Mouse (Mus musculus): ENCODE measurements around the gene Pbx4.

Gene Pbx4

GRCm38 (mm10) chr8:69897857-69898256, 65.6 kb downstream of the Pbx4 start:
- DNase-seq (ENCODE audit: low spot score in 2 of 2) = no peak

GRCm38 (mm10) chr8:69899876-69900275, 67.6 kb downstream of the Pbx4 start:
- DNase-seq (ENCODE audit: low spot score in 2 of 2) = no peak

- DNase-seq (ENCODE audit: low spot score in 2 of 2) = no peak
Observed at GRCm38 (mm10) chr8:69900895-69901451, 68.7 kb downstream of the Pbx4 start.

GRCm38 (mm10) chr8:69901484-69902162, 69.3 kb downstream of the Pbx4 start:
- DNase-seq (ENCODE audit: low spot score in 2 of 2) = peak; percentile 95 to 97

GRCm38 (mm10) chr8:69902163-69903062, 70.1 kb downstream of the Pbx4 start, which contains the start of the genes Tssk6, Ndufa13 and Yjefn3:
Gene Tssk6, plus strand, starts transcription at chr8:69902184.
Gene Ndufa13, minus strand, starts transcription at chr8:69902558.
Gene Yjefn3, minus strand, starts transcription at chr8:69902712.
- DNase-seq (ENCODE audit: low spot score in 2 of 2) = peak in 1 of 2 experiments; percentile 43

GRCm38 (mm10) chr8:69903063-69903542, 70.8 kb downstream of the Pbx4 start:
- DNase-seq (ENCODE audit: low spot score in 2 of 2) = peak; percentile 99

- no peak for DNase-seq (ENCODE audit: low spot score in 2 of 2)
Observed at GRCm38 (mm10) chr8:69904096-69904495, 71.8 kb downstream of the Pbx4 start.

GRCm38 (mm10) chr8:69906260-69906659, 74.0 kb downstream of the Pbx4 start:
- no peak for DNase-seq (ENCODE audit: low spot score in 2 of 2)

- no peak for DNase-seq (ENCODE audit: low spot score in 2 of 2)
Observed at GRCm38 (mm10) chr8:69907106-69907505, 74.8 kb downstream of the Pbx4 start.

- DNase-seq (ENCODE audit: low spot score in 2 of 2) = no peak
Observed at GRCm38 (mm10) chr8:69911917-69912316, 79.6 kb downstream of the Pbx4 start.

- DNase-seq (ENCODE audit: low spot score in 2 of 2) = no peak
Observed at GRCm38 (mm10) chr8:69912478-69913074, 80.3 kb downstream of the Pbx4 start.

GRCm38 (mm10) chr8:69914526-69914925, 82.2 kb downstream of the Pbx4 start:
- no peak for DNase-seq (ENCODE audit: low spot score in 2 of 2)

GRCm38 (mm10) chr8:69915748-69916147, 83.5 kb downstream of the Pbx4 start:
- DNase-seq (ENCODE audit: low spot score in 2 of 2) = no peak

- DNase-seq (ENCODE audit: low spot score in 2 of 2) = no peak
Observed at GRCm38 (mm10) chr8:69918506-69918905, 86.2 kb downstream of the Pbx4 start.

GRCm38 (mm10) chr8:69919010-69919409, 86.7 kb downstream of the Pbx4 start:
- DNase-seq (ENCODE audit: low spot score in 2 of 2) = peak in 1 of 2 experiments; percentile 41

- DNase-seq (ENCODE audit: low spot score in 2 of 2) = no peak
Observed at GRCm38 (mm10) chr8:69919876-69920662, 87.8 kb downstream of the Pbx4 start.

- no peak for DNase-seq (ENCODE audit: low spot score in 2 of 2)
Observed at GRCm38 (mm10) chr8:69921141-69921540, 88.8 kb downstream of the Pbx4 start.

All from urinary bladder, postnatal 4 days (tissue).